Mouse (Mus musculus) embryonic facial prominence, embryonic 13.5 days (tissue): ENCODE data around the gene Stx6. TPM values are rescaled to one million over a fixed set of nuclear protein-coding genes. Genes with fewer than 3 reads are reported as not detected.

Experiments
- ATAC-seq: fragments of 200-750 bp; cut with Nextera tagmentation; 2 replicates; pipeline ENCODE4 v1.8.0; 2017; ENCODE audit warnings: low read depth; ENCODE audit not compliant: insufficient number of reproducible peaks, insufficient read depth, low FRiP score, low TSS enrichment
- H3K27ac ChIP-seq: fragments of 300-500 bp; sonication (generic); 2 replicates; pipeline ENCODE4 v1.5.1; 2015; ENCODE audit warnings: moderate library complexity, mild to moderate bottlenecking, inconsistent platforms
- H3K27me3 ChIP-seq: fragments of 300-500 bp; sonication (generic); 2 replicates; pipeline ENCODE4 v1.6.1; 2015; ENCODE audit warnings: mild to moderate bottlenecking, inconsistent platforms
- H3K36me3 ChIP-seq: fragments of 300-500 bp; sonication (generic); 2 replicates; pipeline ENCODE4 v1.6.1; 2015; ENCODE audit warnings: mild to moderate bottlenecking, inconsistent platforms
- H3K4me1 ChIP-seq: fragments of 300-500 bp; sonication (generic); 2 replicates; pipeline ENCODE4 v1.6.1; 2015; ENCODE audit warnings: inconsistent platforms
- H3K4me2 ChIP-seq: fragments of 300-500 bp; sonication (generic); 2 replicates; pipeline ENCODE4 v1.6.1; 2015; ENCODE audit warnings: moderate library complexity, mild to moderate bottlenecking, inconsistent platforms
- H3K4me3 ChIP-seq: fragments of 300-500 bp; sonication (generic); 2 replicates; pipeline ENCODE4 v1.5.1; 2015; ENCODE audit warnings: mild to moderate bottlenecking, inconsistent platforms
- H3K9ac ChIP-seq: fragments of 300-500 bp; sonication (generic); 2 replicates; pipeline ENCODE4 v1.6.1; 2015; ENCODE audit warnings: mild to moderate bottlenecking, inconsistent platforms
- H3K9me3 ChIP-seq: fragments of 300-500 bp; sonication (generic); 2 replicates; pipeline ENCODE4 v1.6.1; 2016; ENCODE audit warnings: inconsistent platforms
- WGBS: fragments of 180-500 bp; shearing (Covaris S2); methylation state at CpG from one replicate; pipeline ENCODE4 v1.1.7; 2015; ENCODE audit warnings: mixed read lengths; 5-methylcytosine and 5-hydroxymethylcytosine counted together
- polyA plus RNA-seq: library from polyadenylated mRNA; unstranded; fragments of >200 nt; fragmentation: Nextera tagmentation; extraction: Ambion mirVana; gene quantifications from 2 replicates; pipeline ENCODE4 v1.2.1, GENCODE M21; 2015

Gene Stx6
- polyA plus RNA-seq, 1 experiment from 2014 or later: 97.1 TPM

GRCm38 (mm10) chr1:155210011-155210763, 51.7 kb downstream of the Stx6 start:
- ATAC-seq: no peak
- peaks cover 24% of the 10 kb centered on the region for H3K36me3 ChIP-seq
- 65% methylated on average over 11 of the region's 11 CpGs for WGBS
- no peaks in the 10 kb centered on the region for H3K9me3 ChIP-seq
- H3K4me2 ChIP-seq: no peak overlapping the region
- H3K4me1 ChIP-seq: peaks cover 68% of the 10 kb centered on the region
- no peaks in the 10 kb centered on the region for H3K27me3 ChIP-seq
- no peak overlapping the region for H3K9ac ChIP-seq
- H3K4me3 ChIP-seq: no peak overlapping the region
- H3K27ac ChIP-seq: 0 out of 2 replicates have a peak overlapping the region, but pooled peaks have one; percentile 22

GRCm38 (mm10) chr1:155211017-155211416, 52.5 kb downstream of the Stx6 start:
- no peak overlapping the region for H3K4me2 ChIP-seq
- no peaks in the 10 kb centered on the region for H3K9me3 ChIP-seq
- peaks cover 68% of the 10 kb centered on the region for H3K4me1 ChIP-seq
- WGBS: 8% methylated on average over 7 of the region's 7 CpGs
- no peak overlapping the region for H3K27ac ChIP-seq
- H3K27me3 ChIP-seq: no peaks in the 10 kb centered on the region
- H3K9ac ChIP-seq: 0 out of 2 replicates have a peak overlapping the region, but pooled peaks have one; percentile 16
- ATAC-seq: no peak
- no peak overlapping the region for H3K4me3 ChIP-seq
- peaks cover 17% of the 10 kb centered on the region for H3K36me3 ChIP-seq

GRCm38 (mm10) chr1:155212081-155212480, 53.6 kb downstream of the Stx6 start:
- Histone ChIP-seq H3K27me3 (no peaks in the 10 kb centered on the region), H3K36me3 (peaks cover 12% of the 10 kb centered on the region), H3K4me2 (no peak overlapping the region; the same call in 1 of the 2 replicates), H3K4me3 (no peak overlapping the region), H3K9me3 (no peaks in the 10 kb centered on the region), H3K4me1 (peaks cover 72% of the 10 kb centered on the region), H3K27ac (peak overlapping the region; percentile 45), H3K9ac (peak overlapping the region; percentile 49)
- 35% methylated on average over 4 of the region's 4 CpGs for WGBS
- ATAC-seq: no peak

GRCm38 (mm10) chr1:155212493-155212892, 54.0 kb downstream of the Stx6 start:
- peaks cover 76% of the 10 kb centered on the region for H3K4me1 ChIP-seq
- peaks cover 12% of the 10 kb centered on the region for H3K36me3 ChIP-seq
- H3K27me3 ChIP-seq: no peaks in the 10 kb centered on the region
- peak overlapping the region; percentile 45 for H3K27ac ChIP-seq
- 16% methylated on average over 6 of the region's 6 CpGs for WGBS
- peak overlapping the region; percentile 49 for H3K9ac ChIP-seq
- H3K4me3 ChIP-seq: no peak overlapping the region
- H3K4me2 ChIP-seq: no peak overlapping the region; the same call in 1 of the 2 replicates
- no peak for ATAC-seq
- H3K9me3 ChIP-seq: no peaks in the 10 kb centered on the region

- ATAC-seq: no peak
- peak overlapping the region; percentile 57 for H3K9ac ChIP-seq
- 27% methylated on average over 18 of the region's 18 CpGs for WGBS
Observed at GRCm38 (mm10) chr1:155212936-155213774, 54.6 kb downstream of the Stx6 start.

GRCm38 (mm10) chr1:155213912-155214311, 55.4 kb downstream of the Stx6 start:
- H3K27me3 ChIP-seq: no peaks in the 10 kb centered on the region
- no peak overlapping the region for H3K27ac ChIP-seq
- no peak for ATAC-seq
- no peak overlapping the region for H3K4me2 ChIP-seq
- no peak overlapping the region for H3K9ac ChIP-seq
- H3K36me3 ChIP-seq: peaks cover 13% of the 10 kb centered on the region
- H3K4me1 ChIP-seq: peaks cover 76% of the 10 kb centered on the region
- H3K4me3 ChIP-seq: no peak overlapping the region
- WGBS: 79% methylated on average over 7 of the region's 7 CpGs
- no peaks in the 10 kb centered on the region for H3K9me3 ChIP-seq

More at GRCm38 (mm10) chr1:155212936-155213774, 54.6 kb downstream of the Stx6 start:
- no peak overlapping the region for H3K4me2 ChIP-seq
- peaks cover 13% of the 10 kb centered on the region for H3K36me3 ChIP-seq
- no peaks in the 10 kb centered on the region for H3K9me3 ChIP-seq
- H3K4me1 ChIP-seq: peaks cover 76% of the 10 kb centered on the region
- no peaks in the 10 kb centered on the region for H3K27me3 ChIP-seq
- H3K4me3 ChIP-seq: no peak overlapping the region
- peak overlapping the region; percentile 48 for H3K27ac ChIP-seq

- H3K9me3 ChIP-seq: no peaks in the 10 kb centered on the region
- ATAC-seq: no peak
- no peak overlapping the region for H3K4me2 ChIP-seq
- no peak overlapping the region for H3K9ac ChIP-seq
- H3K27ac ChIP-seq: peak overlapping the region; percentile 60; the same call in 1 of the 2 replicates
- H3K36me3 ChIP-seq: peaks cover 20% of the 10 kb centered on the region
- WGBS: 33% methylated on average over 9 of the region's 9 CpGs
- no peaks in the 10 kb centered on the region for H3K27me3 ChIP-seq
- H3K4me1 ChIP-seq: peaks cover 71% of the 10 kb centered on the region
- H3K4me3 ChIP-seq: no peak overlapping the region
Observed at GRCm38 (mm10) chr1:155215066-155215764, 56.7 kb downstream of the Stx6 start.

- ATAC-seq: no peak
- 47% methylated on average over 11 of the region's 11 CpGs for WGBS
- Histone ChIP-seq H3K4me3 (no peak overlapping the region), H3K9ac (peak overlapping the region; percentile 49; the same call in 1 of the 2 replicates), H3K9me3 (no peaks in the 10 kb centered on the region), H3K4me1 (peaks cover 63% of the 10 kb centered on the region), H3K4me2 (peak overlapping the region; percentile 23; the same call in 1 of the 2 replicates), H3K36me3 (peaks cover 24% of the 10 kb centered on the region), H3K27ac (peak overlapping the region; percentile 72), H3K27me3 (no peaks in the 10 kb centered on the region)
Observed at GRCm38 (mm10) chr1:155216313-155216712, 57.8 kb downstream of the Stx6 start.

- Histone ChIP-seq H3K9me3 (no peaks in the 10 kb centered on the region), H3K36me3 (peaks cover 24% of the 10 kb centered on the region), H3K4me2 (peak overlapping the region; percentile 23; the same call in 1 of the 2 replicates), H3K27ac (peak overlapping the region; percentile 72), H3K4me1 (peaks cover 63% of the 10 kb centered on the region), H3K27me3 (no peaks in the 10 kb centered on the region), H3K9ac (peak overlapping the region; percentile 49; the same call in 1 of the 2 replicates), H3K4me3 (no peak overlapping the region)
- ATAC-seq: no peak
- 32% methylated on average over 6 of the region's 6 CpGs for WGBS
Observed at GRCm38 (mm10) chr1:155216844-155217243, 58.3 kb downstream of the Stx6 start.

GRCm38 (mm10) chr1:155217865-155218541, 59.5 kb downstream of the Stx6 start:
- Histone ChIP-seq H3K9me3 (no peaks in the 10 kb centered on the region), H3K36me3 (peaks cover 32% of the 10 kb centered on the region), H3K4me2 (no peak overlapping the region), H3K4me3 (no peak overlapping the region), H3K27me3 (peaks cover 4% of the 10 kb centered on the region; the same call in 1 of the 2 replicates), H3K9ac (no peak overlapping the region), H3K27ac (no peak overlapping the region), H3K4me1 (peaks cover 58% of the 10 kb centered on the region)
- ATAC-seq: no peak
- WGBS: 45% methylated on average over 9 of the region's 9 CpGs
